Mouse (Mus musculus): ENCODE data around the gene Dbr1. TPM values are rescaled to one million over a fixed set of nuclear protein-coding genes. Genes with fewer than 3 reads are reported as not detected.
A peak's percentile ranks its signal among the peaks of the same experiment; 100 is the strongest.

The Dbr1 gene
- total and polyA plus RNA-seq, 3 experiments: 51.6 to 53.7 TPM; not detected in 1

- no peak for DNase-seq (ENCODE audit: low read depth, low spot score)
- Histone ChIP-seq H3K4me3 (ENCODE audit: control insufficient read depth in 1 of 2, insufficient read depth in 1 of 2, low read depth in 2 of 2, low read length in 2 of 2) (peak overlapping the region in 1 of 2 experiments; percentile 9; a peak in 1 of 4 replicates), H3K27ac (ENCODE audit: control insufficient read depth, low read depth, low read length) (no peak overlapping the region), H3K79me2 (ENCODE audit: control insufficient read depth, insufficient read depth, low read length, poor library complexity) (no peaks in the 10 kb centered on the region), H3K9me3 (replicated peaks; ENCODE audit: insufficient read depth, low read length) (no peaks in the 10 kb centered on the region), H3K36me3 (ENCODE audit: control insufficient read depth in 1 of 2, insufficient read depth in 2 of 2, low read length in 2 of 2) (no peaks in the 10 kb centered on the region), H3K27me3 (ENCODE audit: control insufficient read depth in 1 of 2, insufficient read depth in 2 of 2, low read length in 2 of 2) (no peaks in the 10 kb centered on the region; a peak in 1 of 4 replicates), H3K9ac (ENCODE audit: control insufficient read depth, low read depth, low read length, poor library complexity, severe bottlenecking) (no peak overlapping the region), H3K4me1 (ENCODE audit: control insufficient read depth in 1 of 2, insufficient read depth in 2 of 2, low read length in 2 of 2) (no peaks in the 10 kb centered on the region; a peak in 1 of 4 replicates)
- TF ChIP-seq ZC3H11A (IDR thresholded peaks at IDR 0.05; ENCODE audit: low read depth, low read length): no peak
- TF ChIP-seq CTCF (IDR thresholded peaks at IDR 0.05 in 2 of 3, conservative IDR thresholded peaks at IDR 0.05 in 1 of 3; ENCODE audit: control insufficient read depth in 1 of 3, insufficient read depth in 1 of 3, low read depth in 2 of 3, low read length in 3 of 3, poor library complexity in 1 of 3, severe bottlenecking in 1 of 3): no peak
- TF ChIP-seq POLR2AphosphoS2 (IDR thresholded peaks at IDR 0.05; ENCODE audit: low read length): no peak
- no peak for TF ChIP-seq SIN3A (IDR thresholded peaks at IDR 0.05; ENCODE audit: low read length)
- no peak for TF ChIP-seq HCFC1 (IDR thresholded peaks at IDR 0.05; ENCODE audit: low read depth, low read length)
- TF ChIP-seq KAT2A (conservative IDR thresholded peaks at IDR 0.05; ENCODE audit: low read depth, low read length): no peak
- no peak for TF ChIP-seq MAFK (IDR thresholded peaks at IDR 0.05; ENCODE audit: borderline replicate concordance, low read depth, low read length)
- TF ChIP-seq ZNF384 (IDR thresholded peaks at IDR 0.05; ENCODE audit: low read depth, low read length): no peak
- TF ChIP-seq CHD2 (IDR thresholded peaks at IDR 0.05; ENCODE audit: low read length): no peak
- TF ChIP-seq RCOR1 (IDR thresholded peaks at IDR 0.05; ENCODE audit: low read depth, low read length): no peak
- TF ChIP-seq MAX (IDR thresholded peaks at IDR 0.05; ENCODE audit: low read length): no peak
- no peak for TF ChIP-seq UBTF (IDR thresholded peaks at IDR 0.05; ENCODE audit: borderline replicate concordance, insufficient read depth, low read depth, low read length)
- TF ChIP-seq MYC (IDR thresholded peaks at IDR 0.05; ENCODE audit: low read depth, low read length): no peak
Observed at GRCm38 (mm10) chr9:99632264-99632663, 56.7 kb downstream of the Dbr1 start.

Other genes with a start within 250 kb of the Dbr1 start
- gene Esyt3, start 217.2 kb upstream of the Dbr1 start, total RNA-seq (2012; rRNA removed): 0.03 TPM in 1 of 2 replicates, not detected in the other
- gene Esyt3, start 217.2 kb upstream of the Dbr1 start, polyA plus RNA-seq (2012; ENCODE audit: insufficient read depth in 1 of 2, insufficient read length in 2 of 2, low read depth in 1 of 2, low replicate concordance in 2 of 2, missing spikeins in 1 of 2): under 1 TPM in 1 of 2 experiments, not detected in 1; 0.07 TPM
- not detected in 2 replicates for gene Mras, start 138.4 kb upstream of the Dbr1 start, total RNA-seq (2012; rRNA removed)
- gene Mras, start 138.4 kb upstream of the Dbr1 start, polyA plus RNA-seq (2012; ENCODE audit: insufficient read depth in 1 of 2, insufficient read length in 2 of 2, low read depth in 1 of 2, low replicate concordance in 2 of 2, missing spikeins in 1 of 2): under 1 TPM in 1 of 2 experiments, not detected in 1; 0.17 TPM
- 0.52 and 0.92 TPM in 2 replicates for gene Nme9, start 124.3 kb upstream of the Dbr1 start, total RNA-seq (2012; rRNA removed)
- gene Nme9, start 124.3 kb upstream of the Dbr1 start, polyA plus RNA-seq (2012; ENCODE audit: insufficient read depth in 1 of 2, insufficient read length in 2 of 2, low read depth in 1 of 2, low replicate concordance in 2 of 2, missing spikeins in 1 of 2): under 1 TPM in 1 of 2 experiments, not detected in 1; 0.40 TPM
- gene Armc8, start 6.9 kb upstream of the Dbr1 start, total RNA-seq (2012; rRNA removed): 11.6 and 11.9 TPM in 2 replicates
- gene Armc8, start 6.9 kb upstream of the Dbr1 start, polyA plus RNA-seq (2012; ENCODE audit: insufficient read depth in 1 of 2, insufficient read length in 2 of 2, low read depth in 1 of 2, low replicate concordance in 2 of 2, missing spikeins in 1 of 2): 10 to 100 TPM in 1 of 2 experiments, not detected in 1; 14.3 TPM
- 0.04 TPM in 1 of 2 replicates, not detected in the other for gene A4gnt, start 36.7 kb downstream of the Dbr1 start, total RNA-seq (2012; rRNA removed)
- gene A4gnt, start 36.7 kb downstream of the Dbr1 start, polyA plus RNA-seq (2012; ENCODE audit: insufficient read depth in 1 of 2, insufficient read length in 2 of 2, low read depth in 1 of 2, low replicate concordance in 2 of 2, missing spikeins in 1 of 2): not detected
- not detected in 2 replicates for gene Dzip1l, start 53.7 kb downstream of the Dbr1 start, total RNA-seq (2012; rRNA removed)
- not detected for gene Dzip1l, start 53.7 kb downstream of the Dbr1 start, polyA plus RNA-seq (2012; ENCODE audit: insufficient read depth in 1 of 2, insufficient read length in 2 of 2, low read depth in 1 of 2, low replicate concordance in 2 of 2, missing spikeins in 1 of 2)
- not detected in 2 replicates for gene Cldn18, start 141.5 kb downstream of the Dbr1 start, total RNA-seq (2012; rRNA removed)
- not detected for gene Cldn18, start 141.5 kb downstream of the Dbr1 start, polyA plus RNA-seq (2012; ENCODE audit: insufficient read depth in 1 of 2, insufficient read length in 2 of 2, low read depth in 1 of 2, low replicate concordance in 2 of 2, missing spikeins in 1 of 2)

Data from MEL (cell line).